Mouse (Mus musculus) brain, embryonic 14.5 days (tissue): ENCODE measurements at regions not wholly inside any gene's neighbourhood (a gene's known extent, or its start where the extent isn't known, plus 50 kb on each side); places are given as distances from the start of the nearest gene placed in this dataset.

Experiments
- CTCF ChIP-seq: fragments of 200-500 bp; IDR thresholded peaks from 2 replicates; pipeline ENCODE4 v1.5.1; 2012; ENCODE audit warnings: inconsistent platforms, mild to moderate bottlenecking, moderate library complexity, borderline replicate concordance; ENCODE audit not compliant: insufficient read depth, insufficient read length; ENCODE audit errors: extremely low read depth
- POLR2A ChIP-seq: fragments of 200-500 bp; IDR thresholded peaks from 2 replicates; pipeline ENCODE4 v1.6.1; 2012; ENCODE audit warnings: mild to moderate bottlenecking, inconsistent platforms, borderline replicate concordance; ENCODE audit not compliant: poor library complexity, insufficient read depth, insufficient read length, severe bottlenecking; ENCODE audit errors: extremely low read depth

- no peak for TF ChIP-seq POLR2A
- TF ChIP-seq CTCF = no peak
Measured at GRCm38 (mm10) chr7:35920194-35920609, 117.4 kb upstream of the Zfp507 start.
